In the genomic region with DNA sequence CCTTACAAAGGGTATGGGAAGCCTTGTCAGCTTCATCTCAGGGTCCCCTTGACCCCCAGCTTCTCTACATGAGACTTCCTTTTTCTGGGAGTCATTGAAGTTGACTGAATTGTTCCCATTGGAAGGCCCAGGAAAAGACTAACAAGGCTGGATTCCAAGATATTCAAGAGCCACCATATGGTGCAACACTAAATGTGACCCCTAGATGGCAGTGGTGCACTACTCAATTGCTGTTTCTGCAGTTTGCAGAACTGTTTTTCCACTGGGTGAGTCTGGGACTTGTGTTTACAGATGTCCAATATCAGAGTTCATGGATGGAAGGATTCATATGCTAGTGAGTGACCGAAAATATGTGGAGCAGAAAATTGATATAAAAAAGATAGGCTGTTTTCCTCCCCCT, we compare ENCODE assay signal across 8 mouse cellular contexts.
DNase-seq lines count a peak whose midpoint lies in the region; ATAC-seq and TF ChIP-seq lines count a peak whose summit lies in the region.
"Not testable (repeated sequence)": the region's sequence is repeated elsewhere in the genome, so short reads cannot be mapped to it uniquely, and the experiment has no call there.

No protein-coding gene starts in this region.

- H3K36me3 ChIP-seq in liver, embryonic 14.5 days (replicated peaks; ENCODE audit: control insufficient read depth, insufficient read depth, low read depth) = not testable (repeated sequence)

- intact Hi-C loops in gastrocnemius, adult 2 months (cut with DNase I) = not testable (repeated sequence)

- not testable (repeated sequence) for H3K27me3 ChIP-seq in liver, embryonic 14.5 days (ENCODE audit: control insufficient read depth, insufficient read depth, low read length)

- H3K27ac ChIP-seq in gastrocnemius, adult 2 months; liver, embryonic 14.5 days: not testable (repeated sequence)

- ATAC-seq in liver, embryonic 14.5 days (ENCODE audit: insufficient read depth) = not testable (repeated sequence)

- H3K4me3 ChIP-seq in gastrocnemius, adult 2 months; liver, embryonic 14.5 days (ENCODE audit: insufficient read depth in 1 of 2, low read depth in 2 of 2, low read length in 2 of 2): not testable (repeated sequence)

- not testable (repeated sequence) for H3K4me2 ChIP-seq in liver, embryonic 14.5 days (ENCODE audit: low read depth)

- DNase-seq in ZHBTc4 (ENCODE audit: low read depth, low spot score) = peak; percentile 81
- peak; percentile 4 for DNase-seq in c-Kit-positive CD71-positive TER-119-negative erythroid progenitor cells, embryonic 14.5 days (ENCODE audit: low read depth)
- not testable (repeated sequence) for DNase-seq in gastrocnemius, adult 2 months; liver, embryonic 14.5 days (ENCODE audit: low read depth in 3 of 3, low spot score in 3 of 3)
- DNase-seq in hindlimb bud, embryonic 11.5 days (ENCODE audit: extremely low spot score, low read depth, low spot score) = peak; percentile 10
- peak; percentile 1 for DNase-seq in kidney, postnatal 14 days
- peak; percentile 0 for DNase-seq in retina, postnatal 1 day
- DNase-seq in yolk sac, embryonic 10.5 days (ENCODE audit: low spot score) = peak; percentile 7

- peak; percentile 43 for TF ChIP-seq CTCF in gastrocnemius, adult 2 months (IDR thresholded peaks at IDR 0.05)
- TF ChIP-seq CTCF in liver, embryonic 14.5 days (IDR thresholded peaks at IDR 0.05; ENCODE audit: low read depth) = peak; percentile 39; the same call in 1 of the 2 replicates

- WGBS in liver, embryonic 14.5 days (ENCODE audit: insufficient replicate concordance) = 36% methylated on average over 1 of the region's 1 CpGs

- TF ChIP-seq EP300 in liver, embryonic 14.5 days (IDR thresholded peaks at IDR 0.05; ENCODE audit: low read depth) = not testable (repeated sequence)

- H3K9ac ChIP-seq in liver, embryonic 14.5 days (replicated peaks) = not testable (repeated sequence)

- H3K9me3 ChIP-seq in liver, embryonic 14.5 days (ENCODE audit: control insufficient read depth, low read length) = not testable (repeated sequence)

- H3K4me1 ChIP-seq in liver, embryonic 14.5 days (replicated peaks; ENCODE audit: control insufficient read depth in 2 of 2, insufficient read depth in 2 of 2, low read length in 1 of 2) = not testable (repeated sequence)
